Mouse (Mus musculus) spleen, adult 18-20 months (tissue): ENCODE results near the gene Tmem242.

Source experiments
- DNase-seq, 2 experiments: peaks; one replicate each; pipeline ENCODE4 v3.0.0; 2022; ENCODE audit warnings: mixed read lengths in 2 of 2

Tmem242 gene

DNA sequence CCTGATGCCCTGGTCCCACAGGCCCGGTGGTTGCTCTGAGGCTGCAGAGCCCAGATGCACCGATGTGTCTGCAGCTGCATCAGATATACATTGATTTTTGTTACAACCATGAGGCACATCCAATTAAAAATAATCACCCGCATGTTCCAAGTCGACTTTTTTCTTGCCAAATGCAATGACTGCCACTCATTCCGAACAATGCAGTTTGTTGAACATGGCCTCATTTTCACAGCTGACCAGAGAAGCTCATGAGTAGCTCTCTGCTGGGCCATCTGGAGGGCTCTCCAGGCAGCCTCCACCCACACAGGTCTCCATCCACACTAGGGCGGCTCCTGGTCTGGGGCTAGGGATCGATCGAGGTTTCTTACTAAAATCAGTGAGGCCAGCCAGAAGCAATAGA, 67.1 kb downstream of the Tmem242 start:
- no peak for DNase-seq

DNA sequence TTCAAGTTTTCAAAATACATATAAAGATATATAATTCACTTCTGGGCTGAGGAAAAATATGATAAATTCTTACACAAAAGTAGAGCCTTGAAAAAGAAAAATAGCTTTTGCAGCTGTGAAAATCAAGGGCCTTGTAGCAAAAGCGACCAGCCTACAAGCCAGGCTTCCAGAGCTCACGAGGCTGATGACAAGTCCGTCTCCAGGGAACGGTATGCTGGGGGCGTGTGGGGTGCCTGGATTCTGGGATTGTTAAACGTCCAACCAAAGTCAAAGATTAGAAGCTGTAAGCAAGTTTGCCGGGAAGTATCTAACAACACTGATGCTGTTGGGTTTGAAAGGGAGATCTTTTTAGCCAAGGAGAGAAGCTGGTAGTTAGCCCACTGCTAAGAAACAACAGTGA, 68.5 kb downstream of the Tmem242 start:
- DNase-seq: no peak

- no peak for DNase-seq
Measured at GRCm38 (mm10) chr17:5371032-5371431, 69.0 kb downstream of the Tmem242 start.

GRCm38 (mm10) chr17:5365992-5366398, 74.1 kb downstream of the Tmem242 start:
- no peak for DNase-seq
